Mouse (Mus musculus): ENCODE data around the gene Smarca4. TPM values are rescaled to one million over a fixed set of nuclear protein-coding genes. Genes with fewer than 3 reads are reported as not detected.

Smarca4 gene
- polyA plus RNA-seq, 1 experiment from 2014 or later, result 51.1 TPM

GRCm38 (mm10) chr9:21578226-21578625 lies 37.7 kb upstream of the Smarca4 start:
- Histone ChIP-seq H3K9ac (ENCODE audit: low read length) (no peak overlapping the region), H3K4me1 (ENCODE audit: control insufficient read depth in 2 of 2, insufficient read depth in 2 of 2, low read length in 2 of 2) (no peaks in the 10 kb centered on the region), H3K9me3 (ENCODE audit: control insufficient read depth, low read length) (no peaks in the 10 kb centered on the region), H3K4me2 (ENCODE audit: low read length) (no peak overlapping the region), H3K36me3 (ENCODE audit: control insufficient read depth, insufficient read depth, low read length) (peaks cover 97% of the 10 kb centered on the region), H3K27me3 (ENCODE audit: control insufficient read depth, insufficient read depth, low read length) (no peaks in the 10 kb centered on the region), H3K4me3 (ENCODE audit: control insufficient read depth in 1 of 2, insufficient read depth in 1 of 2, low read depth in 1 of 2, low read length in 2 of 2) (no peak overlapping the region), H3K27ac (replicated peaks in 1 of 2; ENCODE audit: control insufficient read depth in 1 of 2, insufficient read depth in 1 of 2, low read depth in 2 of 2, low read length in 2 of 2) (no peak overlapping the region)
- ATAC-seq (ENCODE audit: insufficient number of reproducible peaks, insufficient read depth, low FRiP score, low read depth), result no peak
- WGBS, result 81% methylated on average over 3 of the region's 3 CpGs

DNA sequence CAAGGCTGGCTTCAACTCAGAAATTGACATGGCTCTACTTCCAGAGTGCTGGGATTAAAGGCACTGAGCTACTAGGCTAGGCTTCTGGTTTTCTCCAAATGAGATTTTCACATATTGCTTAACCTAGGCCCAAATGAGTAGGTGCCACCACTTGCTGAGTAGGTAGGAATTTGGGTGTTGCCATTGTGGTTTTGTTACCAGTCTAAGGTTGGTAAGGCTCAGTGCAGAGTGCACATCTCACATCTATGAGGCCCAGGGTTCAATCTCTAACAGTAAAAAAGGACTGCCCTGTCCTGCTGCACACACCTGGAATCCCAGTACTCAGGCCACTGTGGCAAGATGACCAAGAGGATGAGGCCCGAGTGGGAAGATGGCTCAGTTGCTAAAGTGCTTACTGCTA lies 30.6 kb upstream of the Smarca4 start:
- 92% methylated on average over 1 of the region's 1 CpGs for WGBS
- Histone ChIP-seq H3K4me3 (ENCODE audit: control insufficient read depth in 1 of 2, insufficient read depth in 1 of 2, low read depth in 1 of 2, low read length in 2 of 2) (no peak overlapping the region), H3K9ac (ENCODE audit: low read length) (no peak overlapping the region), H3K4me2 (ENCODE audit: low read length) (no peak overlapping the region), H3K36me3 (ENCODE audit: control insufficient read depth, insufficient read depth, low read length) (peaks cover 100% of the 10 kb centered on the region), H3K27ac (replicated peaks in 1 of 2; ENCODE audit: control insufficient read depth in 1 of 2, insufficient read depth in 1 of 2, low read depth in 2 of 2, low read length in 2 of 2) (no peak overlapping the region), H3K9me3 (ENCODE audit: control insufficient read depth, low read length) (no peaks in the 10 kb centered on the region), H3K4me1 (ENCODE audit: control insufficient read depth in 2 of 2, insufficient read depth in 2 of 2, low read length in 2 of 2) (no peaks in the 10 kb centered on the region), H3K27me3 (ENCODE audit: control insufficient read depth, insufficient read depth, low read length) (no peaks in the 10 kb centered on the region)
- no peak for ATAC-seq (ENCODE audit: insufficient number of reproducible peaks, insufficient read depth, low FRiP score, low read depth)

GRCm38 (mm10) chr9:21587678-21588349 lies 28.2 kb upstream of the Smarca4 start:
- H3K36me3 ChIP-seq (ENCODE audit: control insufficient read depth, insufficient read depth, low read length), result peaks cover 77% of the 10 kb centered on the region
- H3K4me3 ChIP-seq (ENCODE audit: control insufficient read depth in 1 of 2, insufficient read depth in 1 of 2, low read depth in 1 of 2, low read length in 2 of 2), result no peak overlapping the region
- peaks cover 3 to 5% of the 10 kb centered on the region in 2 experiments; a peak in 3 of 4 replicates for H3K4me1 ChIP-seq (ENCODE audit: control insufficient read depth in 2 of 2, insufficient read depth in 2 of 2, low read length in 2 of 2)
- no peak overlapping the region for H3K9ac ChIP-seq (ENCODE audit: low read length)
- H3K27me3 ChIP-seq (ENCODE audit: control insufficient read depth, insufficient read depth, low read length), result no peaks in the 10 kb centered on the region
- WGBS, result 88% methylated on average over 23 of the region's 23 CpGs
- no peak overlapping the region for H3K4me2 ChIP-seq (ENCODE audit: low read length)
- no peak; the same call in 1 of the 2 replicates for ATAC-seq (ENCODE audit: insufficient number of reproducible peaks, insufficient read depth, low FRiP score, low read depth)
- no peak overlapping the region for H3K27ac ChIP-seq (replicated peaks in 1 of 2; ENCODE audit: control insufficient read depth in 1 of 2, insufficient read depth in 1 of 2, low read depth in 2 of 2, low read length in 2 of 2)
- H3K9me3 ChIP-seq (ENCODE audit: control insufficient read depth, low read length), result no peaks in the 10 kb centered on the region

GRCm38 (mm10) chr9:21588350-21588749 lies 27.6 kb upstream of the Smarca4 start:
- no peak for ATAC-seq (ENCODE audit: insufficient number of reproducible peaks, insufficient read depth, low FRiP score, low read depth)
- Histone ChIP-seq H3K9me3 (ENCODE audit: control insufficient read depth, low read length) (no peaks in the 10 kb centered on the region), H3K4me1 (ENCODE audit: control insufficient read depth in 2 of 2, insufficient read depth in 2 of 2, low read length in 2 of 2) (peaks cover 3 to 6% of the 10 kb centered on the region in 2 experiments), H3K27ac (replicated peaks in 1 of 2; ENCODE audit: control insufficient read depth in 1 of 2, insufficient read depth in 1 of 2, low read depth in 2 of 2, low read length in 2 of 2) (no peak overlapping the region), H3K36me3 (ENCODE audit: control insufficient read depth, insufficient read depth, low read length) (peaks cover 71% of the 10 kb centered on the region), H3K4me2 (ENCODE audit: low read length) (no peak overlapping the region), H3K9ac (ENCODE audit: low read length) (no peak overlapping the region), H3K4me3 (ENCODE audit: control insufficient read depth in 1 of 2, insufficient read depth in 1 of 2, low read depth in 1 of 2, low read length in 2 of 2) (no peak overlapping the region), H3K27me3 (ENCODE audit: control insufficient read depth, insufficient read depth, low read length) (no peaks in the 10 kb centered on the region)
- WGBS, result 88% methylated on average over 8 of the region's 8 CpGs

DNA sequence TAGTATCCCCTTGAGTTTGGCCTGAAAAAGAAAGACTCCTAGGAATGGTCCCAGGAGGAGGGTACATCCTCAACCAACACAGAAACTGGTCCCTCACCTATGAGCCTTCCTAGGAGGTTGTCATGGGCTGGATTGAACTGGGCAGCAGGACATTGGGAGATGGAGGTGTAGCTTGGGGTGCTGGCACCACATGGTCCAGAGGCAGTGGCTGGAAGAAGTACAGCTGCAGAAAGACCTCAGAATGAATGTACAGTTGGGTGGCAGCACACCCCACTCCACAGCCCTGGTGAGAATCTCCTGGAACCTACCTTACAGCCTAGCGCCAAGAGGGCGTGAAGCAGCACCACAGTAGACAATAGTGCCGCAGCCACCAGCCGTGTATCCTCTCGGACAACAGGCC lies 26.4 kb upstream of the Smarca4 start:
- Histone ChIP-seq H3K9me3 (ENCODE audit: control insufficient read depth, low read length) (no peaks in the 10 kb centered on the region), H3K4me3 (ENCODE audit: control insufficient read depth in 1 of 2, insufficient read depth in 1 of 2, low read depth in 1 of 2, low read length in 2 of 2) (no peak overlapping the region), H3K36me3 (ENCODE audit: control insufficient read depth, insufficient read depth, low read length) (peaks cover 62% of the 10 kb centered on the region), H3K4me1 (ENCODE audit: control insufficient read depth in 2 of 2, insufficient read depth in 2 of 2, low read length in 2 of 2) (peaks cover 5 to 18% of the 10 kb centered on the region in 2 experiments), H3K4me2 (ENCODE audit: low read length) (no peak overlapping the region), H3K27ac (replicated peaks in 1 of 2; ENCODE audit: control insufficient read depth in 1 of 2, insufficient read depth in 1 of 2, low read depth in 2 of 2, low read length in 2 of 2) (no peak overlapping the region), H3K27me3 (ENCODE audit: control insufficient read depth, insufficient read depth, low read length) (no peaks in the 10 kb centered on the region), H3K9ac (ENCODE audit: low read length) (no peak overlapping the region)
- no peak for ATAC-seq (ENCODE audit: insufficient number of reproducible peaks, insufficient read depth, low FRiP score, low read depth)
- 94% methylated on average over 5 of the region's 5 CpGs for WGBS

DNA sequence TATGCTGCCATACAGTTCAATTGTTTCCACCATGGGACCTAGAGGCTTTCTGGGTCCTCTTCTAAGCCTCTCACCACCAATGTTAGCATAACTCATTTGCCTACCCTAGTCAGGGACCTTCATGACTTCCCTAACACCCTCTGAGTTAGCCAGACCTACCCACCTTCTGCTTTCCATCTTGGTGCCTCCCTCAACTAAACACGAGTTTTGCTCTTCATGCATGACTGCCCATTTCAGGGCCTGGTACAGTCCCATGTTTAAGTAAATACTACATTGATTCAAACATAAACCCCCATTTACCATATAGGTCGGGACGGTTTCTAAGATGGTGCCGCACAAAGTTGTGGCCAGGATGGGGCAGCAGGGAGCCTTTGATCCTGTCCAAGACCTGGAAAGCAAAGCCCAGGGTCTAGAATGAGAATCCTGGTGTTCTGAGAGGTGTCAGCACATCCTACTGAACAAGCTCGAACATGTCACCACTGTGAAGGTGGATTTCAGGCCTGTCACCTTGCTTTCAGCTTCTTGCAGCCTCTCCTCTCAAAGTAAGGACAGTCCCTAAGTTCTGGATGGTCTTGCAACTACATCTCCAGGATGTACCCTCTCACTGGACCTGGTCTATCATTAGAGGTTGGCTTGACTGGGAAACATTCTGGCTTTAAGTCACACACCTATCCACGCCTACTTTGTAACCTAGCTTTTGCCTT lies 24.7 kb upstream of the Smarca4 start:
- H3K4me3 ChIP-seq (ENCODE audit: control insufficient read depth in 1 of 2, insufficient read depth in 1 of 2, low read depth in 1 of 2, low read length in 2 of 2), result no peak overlapping the region
- no peak for ATAC-seq (ENCODE audit: insufficient number of reproducible peaks, insufficient read depth, low FRiP score, low read depth)

GRCm38 (mm10) chr9:21591831-21592702 lies 23.9 kb upstream of the Smarca4 start:
- peaks cover 57% of the 10 kb centered on the region for H3K36me3 ChIP-seq (ENCODE audit: control insufficient read depth, insufficient read depth, low read length)
- peak overlapping the region; percentile 67 for H3K9ac ChIP-seq (ENCODE audit: low read length)
- no peaks in the 10 kb centered on the region for H3K9me3 ChIP-seq (ENCODE audit: control insufficient read depth, low read length)
- peak overlapping the region; percentile 82 for H3K4me2 ChIP-seq (ENCODE audit: low read length)
- ATAC-seq (ENCODE audit: insufficient number of reproducible peaks, insufficient read depth, low FRiP score, low read depth), result no peak
- H3K4me1 ChIP-seq (ENCODE audit: control insufficient read depth in 2 of 2, insufficient read depth in 2 of 2, low read length in 2 of 2), result peaks cover 5 to 20% of the 10 kb centered on the region in 2 experiments
- no peaks in the 10 kb centered on the region for H3K27me3 ChIP-seq (ENCODE audit: control insufficient read depth, insufficient read depth, low read length)
- H3K27ac ChIP-seq (replicated peaks in 1 of 2; ENCODE audit: control insufficient read depth in 1 of 2, insufficient read depth in 1 of 2, low read depth in 2 of 2, low read length in 2 of 2), result peak overlapping the region in 1 of 2 experiments; percentile 20; a peak in 3 of 4 replicates
- WGBS, result 20% methylated on average over 17 of the region's 17 CpGs
- peak overlapping the region; percentile 88 for H3K4me3 ChIP-seq (ENCODE audit: control insufficient read depth in 1 of 2, insufficient read depth in 1 of 2, low read depth in 1 of 2, low read length in 2 of 2)

More for the DNA sequence above, 24.7 kb upstream of the Smarca4 start:
- Histone ChIP-seq H3K27me3 (ENCODE audit: control insufficient read depth, insufficient read depth, low read length) (no peaks in the 10 kb centered on the region), H3K9ac (ENCODE audit: low read length) (no peak overlapping the region), H3K4me1 (ENCODE audit: control insufficient read depth in 2 of 2, insufficient read depth in 2 of 2, low read length in 2 of 2) (peaks cover 5 to 20% of the 10 kb centered on the region in 2 experiments), H3K4me2 (ENCODE audit: low read length) (no peak overlapping the region), H3K27ac (replicated peaks in 1 of 2; ENCODE audit: control insufficient read depth in 1 of 2, insufficient read depth in 1 of 2, low read depth in 2 of 2, low read length in 2 of 2) (no peak overlapping the region), H3K9me3 (ENCODE audit: control insufficient read depth, low read length) (no peaks in the 10 kb centered on the region), H3K36me3 (ENCODE audit: control insufficient read depth, insufficient read depth, low read length) (peaks cover 62% of the 10 kb centered on the region)
- WGBS, result 82% methylated on average over 6 of the region's 6 CpGs

Measured in heart, embryonic 14.5 days (tissue).